Mouse (Mus musculus) neural tube, embryonic 13.5 days (tissue): ENCODE results near the gene Dpp3. TPM values are rescaled to one million over a fixed set of nuclear protein-coding genes. Genes with fewer than 3 reads are reported as not detected.
"Not testable (repeated sequence)": the region's sequence is repeated elsewhere in the genome, so short reads cannot be mapped to it uniquely, and the experiment has no call there.

ENCODE experiments used
- ATAC-seq: fragments of 200-750 bp; cut with Nextera tagmentation; 2 replicates; pipeline ENCODE4 v1.8.0; 2017; ENCODE audit warnings: low read depth, mild to moderate bottlenecking, moderate TSS enrichment, moderate library complexity
- H3K27ac ChIP-seq: fragments of 300-500 bp; sonication (generic); replicated peaks from 2 replicates; pipeline ENCODE4 v1.5.1; 2015; ENCODE audit warnings: moderate library complexity, mild to moderate bottlenecking, inconsistent platforms
- H3K27me3 ChIP-seq: fragments of 300-500 bp; sonication (generic); 2 replicates; pipeline ENCODE4 v1.6.1; 2015; ENCODE audit warnings: mild to moderate bottlenecking, inconsistent platforms
- H3K36me3 ChIP-seq: fragments of 300-500 bp; sonication (generic); 2 replicates; pipeline ENCODE4 v1.6.1; 2015; ENCODE audit warnings: mild to moderate bottlenecking, inconsistent platforms
- H3K4me1 ChIP-seq: fragments of 300-500 bp; sonication (generic); replicated peaks from 2 replicates; pipeline ENCODE4 v1.6.1; 2015; ENCODE audit warnings: inconsistent platforms
- H3K4me2 ChIP-seq: fragments of 300-500 bp; sonication (generic); 2 replicates; pipeline ENCODE4 v1.6.1; 2015; ENCODE audit warnings: inconsistent platforms, mild to moderate bottlenecking, moderate library complexity
- H3K4me3 ChIP-seq: fragments of 300-500 bp; sonication (generic); 2 replicates; pipeline ENCODE4 v1.5.1; 2015; ENCODE audit warnings: mild to moderate bottlenecking, inconsistent platforms
- H3K9ac ChIP-seq: fragments of 300-500 bp; sonication (generic); 2 replicates; pipeline ENCODE4 v1.6.1; 2015; ENCODE audit warnings: moderate library complexity, mild to moderate bottlenecking, inconsistent platforms
- H3K9me3 ChIP-seq: fragments of 300-500 bp; sonication (generic); 2 replicates; pipeline ENCODE4 v1.6.1; 2016; ENCODE audit warnings: inconsistent platforms
- WGBS: fragments of 180-500 bp; shearing (Covaris S2); methylation state at CpG from one replicate; pipeline ENCODE4 v1.1.7; 2015; 5-methylcytosine and 5-hydroxymethylcytosine counted together
- polyA plus RNA-seq: library from polyadenylated mRNA; unstranded; fragments of >200 nt; fragmentation: Nextera tagmentation; extraction: Ambion mirVana; gene quantifications from 2 replicates; pipeline ENCODE4 v1.2.1, GENCODE M21; 2015

The Dpp3 gene
- polyA plus RNA-seq, 1 experiment from 2014 or later = 120 TPM

- no peak for ATAC-seq
- Histone ChIP-seq H3K27me3 (peaks cover 6% of the 10 kb centered on the region; the same call in 1 of the 2 replicates), H3K4me2 (peak overlapping the region; percentile 84), H3K36me3 (0 out of 2 replicates have a peak, but pooled peaks cover 15% of the 10 kb centered on the region), H3K4me3 (peak overlapping the region; percentile 91), H3K27ac (no peak overlapping the region), H3K4me1 (peaks cover 24% of the 10 kb centered on the region), H3K9me3 (no peaks in the 10 kb centered on the region), H3K9ac (peak overlapping the region; percentile 93)
- WGBS = 69% methylated on average over 10 of the region's 10 CpGs
Measured at GRCm38 (mm10) chr19:4879324-4879703, 48.8 kb downstream of the Dpp3 start.

GRCm38 (mm10) chr19:4878405-4879323, 49.4 kb downstream of the Dpp3 start, which contains the start of gene Zdhhc24:
Gene Zdhhc24, plus strand, starts transcription at chr19:4878668.
- Histone ChIP-seq H3K4me2 (peak within 1 kb of the TSS; percentile 84), H3K9ac (peak within 1 kb of the TSS; percentile 93), H3K4me3 (peak within 1 kb of the TSS; percentile 91), H3K27me3 (peaks cover 6% of the 10 kb centered on the region; the same call in 1 of the 2 replicates), H3K9me3 (no peaks in the 10 kb centered on the region), H3K36me3 (0 out of 2 replicates have a peak, but pooled peaks cover 9% of the 10 kb centered on the region), H3K27ac (peak within 1 kb of the TSS; percentile 80), H3K4me1 (peaks cover 24% of the 10 kb centered on the region)
- 2% methylated on average over 52 of the region's 52 CpGs for WGBS
- ATAC-seq = peak; percentile 98

- peak within 1 kb of the TSS; percentile 80 for H3K27ac ChIP-seq
- 5% methylated on average over 17 of the region's 17 CpGs for WGBS
- H3K36me3 ChIP-seq = 0 out of 2 replicates have a peak, but pooled peaks cover 4% of the 10 kb centered on the region
- no peaks in the 10 kb centered on the region for H3K9me3 ChIP-seq
- peaks cover 24% of the 10 kb centered on the region for H3K4me1 ChIP-seq
- peak within 1 kb of the TSS; percentile 93 for H3K9ac ChIP-seq
- peak within 1 kb of the TSS; percentile 84 for H3K4me2 ChIP-seq
- no peak; the same call in 1 of the 2 replicates for ATAC-seq
- peak within 1 kb of the TSS; percentile 91 for H3K4me3 ChIP-seq
- peaks cover 6% of the 10 kb centered on the region; the same call in 1 of the 2 replicates for H3K27me3 ChIP-seq
Measured at GRCm38 (mm10) chr19:4877785-4878184, 50.3 kb downstream of the Dpp3 start, which contains the start of gene Actn3. Gene Actn3, minus strand, starts transcription at chr19:4877909.

GRCm38 (mm10) chr19:4876755-4877154, 51.3 kb downstream of the Dpp3 start:
- Histone ChIP-seq H3K9me3 (no peaks in the 10 kb centered on the region), H3K4me1 (peaks cover 24% of the 10 kb centered on the region), H3K36me3 (0 out of 2 replicates have a peak, but pooled peaks cover 4% of the 10 kb centered on the region), H3K9ac (no peak overlapping the region), H3K27ac (no peak overlapping the region), H3K4me2 (no peak overlapping the region), H3K4me3 (no peak overlapping the region), H3K27me3 (peaks cover 6% of the 10 kb centered on the region; the same call in 1 of the 2 replicates)
- no peak for ATAC-seq
- 78% methylated on average over 3 of the region's 3 CpGs for WGBS

GRCm38 (mm10) chr19:4876241-4876640, 51.8 kb downstream of the Dpp3 start:
- H3K27me3 ChIP-seq = peaks cover 6% of the 10 kb centered on the region; the same call in 1 of the 2 replicates
- H3K4me2 ChIP-seq = no peak overlapping the region
- no peak overlapping the region for H3K27ac ChIP-seq
- H3K4me1 ChIP-seq = peaks cover 24% of the 10 kb centered on the region
- H3K36me3 ChIP-seq = 0 out of 2 replicates have a peak, but pooled peaks cover 1% of the 10 kb centered on the region
- H3K4me3 ChIP-seq = no peak overlapping the region
- ATAC-seq = no peak
- no peak overlapping the region for H3K9ac ChIP-seq
- no peaks in the 10 kb centered on the region for H3K9me3 ChIP-seq
- 47% methylated on average over 4 of the region's 4 CpGs for WGBS

GRCm38 (mm10) chr19:4874613-4875012, 53.5 kb downstream of the Dpp3 start:
- not testable (repeated sequence) for H3K27ac ChIP-seq, H3K4me2 ChIP-seq, H3K36me3 ChIP-seq, H3K9ac ChIP-seq, ATAC-seq, H3K27me3 ChIP-seq, H3K4me3 ChIP-seq, H3K9me3 ChIP-seq
- peaks cover 16% of the 10 kb centered on the region for H3K4me1 ChIP-seq
- 83% methylated on average over 1 of the region's 1 CpGs for WGBS

- WGBS = 9% methylated on average over 17 of the region's 17 CpGs
- Histone ChIP-seq H3K9me3 (no peaks in the 10 kb centered on the region), H3K4me3 (no peak overlapping the region), H3K4me2 (peak overlapping the region; percentile 28), H3K27me3 (peaks cover 18% of the 10 kb centered on the region), H3K36me3 (peaks cover 15% of the 10 kb centered on the region), H3K27ac (no peak overlapping the region), H3K9ac (0 out of 2 replicates have a peak overlapping the region, but pooled peaks have one; percentile 34), H3K4me1 (peaks cover 4% of the 10 kb centered on the region; the same call in 1 of the 2 replicates)
- ATAC-seq = no peak
Measured at GRCm38 (mm10) chr19:4865147-4865546, 62.9 kb downstream of the Dpp3 start.

- Histone ChIP-seq H3K4me2 (no peak overlapping the region), H3K27ac (peak overlapping the region; percentile 49; the same call in 1 of the 2 replicates), H3K9ac (no peak overlapping the region), H3K4me1 (peaks cover 4% of the 10 kb centered on the region; the same call in 1 of the 2 replicates), H3K27me3 (peaks cover 18% of the 10 kb centered on the region), H3K9me3 (no peaks in the 10 kb centered on the region), H3K36me3 (peaks cover 24% of the 10 kb centered on the region), H3K4me3 (no peak overlapping the region)
- WGBS = 38% methylated on average over 6 of the region's 6 CpGs
- ATAC-seq = 0 out of 2 replicates have a peak, but pooled peaks have one; percentile 27
Measured at GRCm38 (mm10) chr19:4863048-4863447, 65.0 kb downstream of the Dpp3 start.

- 78% methylated on average over 6 of the region's 6 CpGs for WGBS
- no peak for ATAC-seq
Measured at GRCm38 (mm10) chr19:4859081-4859480, 69.0 kb downstream of the Dpp3 start.

More at GRCm38 (mm10) chr19:4859081-4859480, 69.0 kb downstream of the Dpp3 start:
- Histone ChIP-seq H3K36me3 (peaks cover 30% of the 10 kb centered on the region), H3K9me3 (no peaks in the 10 kb centered on the region), H3K4me2 (no peak overlapping the region), H3K4me1 (peaks cover 16% of the 10 kb centered on the region), H3K9ac (no peak overlapping the region), H3K27ac (no peak overlapping the region), H3K4me3 (no peak overlapping the region), H3K27me3 (no peaks in the 10 kb centered on the region)

Other genes with a start within 250 kb of the Dpp3 start
- gene Gm960, start 229.6 kb downstream of the Dpp3 start, polyA plus RNA-seq = 5.3 and 5.7 TPM in 2 replicates
- 29.5 and 30.4 TPM in 2 replicates for gene Sptbn2, start 217.1 kb downstream of the Dpp3 start, polyA plus RNA-seq
- 164 and 184 TPM in 2 replicates for gene Rbm4b, start 171.8 kb downstream of the Dpp3 start, polyA plus RNA-seq
- 94.7 and 110 TPM in 2 replicates for gene Rbm4, start 134.4 kb downstream of the Dpp3 start, polyA plus RNA-seq
- gene Gm21992, start 116.7 kb downstream of the Dpp3 start, polyA plus RNA-seq = 28.5 and 37.3 TPM in 2 replicates
- gene Rbm14, start 116.7 kb downstream of the Dpp3 start, polyA plus RNA-seq = 64.0 and 69.5 TPM in 2 replicates
- gene Ccs, start 89.0 kb downstream of the Dpp3 start, polyA plus RNA-seq = 43.7 and 44.7 TPM in 2 replicates
- gene Ccdc87, start 88.9 kb downstream of the Dpp3 start, polyA plus RNA-seq = 0.35 and 0.45 TPM in 2 replicates
- 66.7 and 70.4 TPM in 2 replicates for gene Ctsf, start 73.2 kb downstream of the Dpp3 start, polyA plus RNA-seq
- 3.1 and 3.2 TPM in 2 replicates for gene Actn3, start 50.4 kb downstream of the Dpp3 start, polyA plus RNA-seq
- gene Zdhhc24, start 49.6 kb downstream of the Dpp3 start, polyA plus RNA-seq = 19.5 and 22.1 TPM in 2 replicates
- gene Bbs1, start 21.7 kb downstream of the Dpp3 start, polyA plus RNA-seq = 7.6 and 9.4 TPM in 2 replicates
- 8.1 and 9.3 TPM in 2 replicates for gene Peli3, start 14.8 kb upstream of the Dpp3 start, polyA plus RNA-seq
- 105 and 117 TPM in 2 replicates for gene Mrpl11, start 33.9 kb upstream of the Dpp3 start, polyA plus RNA-seq
- gene Npas4, start 62.0 kb upstream of the Dpp3 start, polyA plus RNA-seq = 0.12 and 0.25 TPM in 2 replicates
- 7.9 TPM in 2 replicates for gene Slc29a2, start 95.6 kb upstream of the Dpp3 start, polyA plus RNA-seq
- 61.1 and 64.5 TPM in 2 replicates for gene B4gat1, start 110.5 kb upstream of the Dpp3 start, polyA plus RNA-seq
- gene AC124502.3, start 110.6 kb upstream of the Dpp3 start, polyA plus RNA-seq = 3.1 and 5.1 TPM in 2 replicates
- 43.5 and 51.7 TPM in 2 replicates for gene Brms1, start 113.1 kb upstream of the Dpp3 start, polyA plus RNA-seq
- 1.4 TPM in 2 replicates for gene Rin1, start 122.2 kb upstream of the Dpp3 start, polyA plus RNA-seq
- 26.3 and 28.2 TPM in 2 replicates for gene Cd248, start 139.8 kb upstream of the Dpp3 start, polyA plus RNA-seq
- gene Tmem151a, start 157.2 kb upstream of the Dpp3 start, polyA plus RNA-seq = 8.4 and 10.1 TPM in 2 replicates
- 51.3 and 67.5 TPM in 2 replicates for gene Yif1a, start 160.3 kb upstream of the Dpp3 start, polyA plus RNA-seq
- gene Cnih2, start 170.2 kb upstream of the Dpp3 start, polyA plus RNA-seq = 267 and 318 TPM in 2 replicates
- gene Rab1b, start 178.8 kb upstream of the Dpp3 start, polyA plus RNA-seq = 211 and 234 TPM in 2 replicates
- 73.7 and 80.2 TPM in 2 replicates for gene Klc2, start 190.3 kb upstream of the Dpp3 start, polyA plus RNA-seq